Mouse (Mus musculus): ENCODE data around the gene Mob3b. TPM values are rescaled to one million over a fixed set of nuclear protein-coding genes. Genes with fewer than 3 reads are reported as not detected.

Mob3b gene
- polyA plus RNA-seq, 1 experiment from 2014 or later = 2.7 TPM

- Histone ChIP-seq H3K4me2 (no peak overlapping the region), H3K27ac (ENCODE audit: low read depth, low read length) (no peak overlapping the region), H3K4me1 (ENCODE audit: control insufficient read depth, insufficient read depth, low read length) (no peaks in the 10 kb centered on the region), H3K9me3 (replicated peaks; ENCODE audit: control insufficient read depth, low read length) (no peaks in the 10 kb centered on the region), H3K27me3 (ENCODE audit: control insufficient read depth, insufficient read depth, low read length) (no peaks in the 10 kb centered on the region), H3K4me3 (ENCODE audit: low read depth, low read length) (no peak overlapping the region), H3K36me3 (ENCODE audit: control insufficient read depth, insufficient read depth, low read length) (no peaks in the 10 kb centered on the region), H3K9ac (ENCODE audit: low read depth, low read length) (no peak overlapping the region)
- no peak for ATAC-seq (replicated peaks; ENCODE audit: insufficient number of reproducible peaks, low FRiP score, low TSS enrichment)
- 53% methylated on average over 9 of the region's 9 CpGs for WGBS (ENCODE audit: insufficient replicate concordance)
These were observed 257.1 kb downstream of the Mob3b start for GRCm38 (mm10) chr4:34900155-34900554.

DNA sequence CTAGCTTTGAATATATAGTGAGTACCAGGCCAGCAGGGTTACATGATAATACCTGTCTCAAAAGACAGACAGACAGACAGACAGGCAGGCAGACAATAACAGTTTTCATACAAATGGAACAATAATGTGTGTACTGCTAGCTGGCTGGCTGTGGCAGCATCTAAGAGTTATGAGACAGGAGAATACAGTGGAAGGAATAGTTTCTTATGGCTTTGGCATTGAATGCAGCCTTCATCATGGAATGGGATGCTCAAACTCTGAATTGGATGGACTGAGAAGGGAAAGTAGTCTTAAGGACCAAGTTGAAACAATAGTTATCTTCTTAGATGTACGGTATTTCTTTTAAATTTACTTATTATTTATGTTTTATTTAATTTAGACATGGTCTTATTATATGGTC, 258.0 kb downstream of the Mob3b start:
- Histone ChIP-seq H3K27ac (ENCODE audit: low read depth, low read length) (no peak overlapping the region), H3K36me3 (ENCODE audit: control insufficient read depth, insufficient read depth, low read length) (no peaks in the 10 kb centered on the region), H3K9ac (ENCODE audit: low read depth, low read length) (no peak overlapping the region), H3K4me1 (ENCODE audit: control insufficient read depth, insufficient read depth, low read length) (no peaks in the 10 kb centered on the region), H3K9me3 (replicated peaks; ENCODE audit: control insufficient read depth, low read length) (no peaks in the 10 kb centered on the region), H3K4me2 (no peak overlapping the region), H3K4me3 (ENCODE audit: low read depth, low read length) (no peak overlapping the region), H3K27me3 (ENCODE audit: control insufficient read depth, insufficient read depth, low read length) (no peaks in the 10 kb centered on the region)
- WGBS (ENCODE audit: insufficient replicate concordance) = 75% methylated on average over 1 of the region's 1 CpGs
- no peak for ATAC-seq (replicated peaks; ENCODE audit: insufficient number of reproducible peaks, low FRiP score, low TSS enrichment)

Other genes starting within 250 kb of the Mob3b start
- not detected in 2 replicates for gene Ifnk, start 5.4 kb downstream of the Mob3b start, polyA plus RNA-seq (2014; fragmentation: Nextera tagmentation; extraction: Ambion mirVana)
- 20.7 and 26.5 TPM in 2 replicates for gene C9orf72, start 68.7 kb upstream of the Mob3b start, polyA plus RNA-seq (2014; fragmentation: Nextera tagmentation; extraction: Ambion mirVana)